ENCODE assay signal across 8 mouse cellular contexts in the genomic region with DNA sequence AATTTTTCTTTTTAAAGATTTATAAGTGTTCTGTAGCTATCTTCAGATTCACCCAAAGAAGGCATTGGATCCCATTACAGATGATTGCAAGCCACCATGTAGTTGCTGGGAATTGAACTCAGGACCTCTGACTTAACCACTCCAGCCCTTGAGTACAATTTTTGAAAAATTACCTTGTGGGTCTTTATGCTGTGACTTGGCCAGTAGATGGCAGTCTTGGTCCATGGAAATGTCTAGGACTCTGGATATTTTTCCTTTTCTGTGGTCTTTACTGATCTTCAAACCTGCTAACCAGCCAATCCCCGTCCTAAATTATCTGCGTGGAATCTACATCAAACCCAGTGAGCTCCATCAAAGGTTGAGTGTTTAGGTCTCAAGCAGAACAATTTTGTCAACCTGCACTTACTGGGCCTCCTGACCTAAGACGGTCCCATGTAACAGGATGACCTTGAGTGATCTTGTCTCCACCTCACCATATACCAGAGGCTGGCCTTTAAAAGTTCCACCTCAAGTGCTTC. TPM values are rescaled to one million over a fixed set of nuclear protein-coding genes. Genes with fewer than 3 reads are reported as not detected.
DNase-seq lines count a peak whose midpoint lies in the region; ATAC-seq and TF ChIP-seq lines count a peak whose summit lies in the region.
"Had no signal": no experiment of that assay in that cellular context is flagged by ENCODE, and none has a peak within 500 bp of the region (broad histone marks: within the 10 kb centered on the region; RNA-seq: fewer than 3 reads in every experiment).

No protein-coding gene starts in this region.

- no peak overlapping the region for H3K4me2 ChIP-seq in intestine, postnatal 0 days (replicated peaks; ENCODE audit: low read depth)
- H3K4me2 ChIP-seq in limb, embryonic 11.5 days (ENCODE audit: low read depth, severe bottlenecking): no peak overlapping the region
- no peak overlapping the region for H3K4me2 ChIP-seq in neural tube, embryonic 15.5 days
- H3K4me2 ChIP-seq: heart, embryonic 13.5 days had no signal

- H3K4me3 ChIP-seq in intestine, postnatal 0 days (ENCODE audit: low read depth, low read length): no peak overlapping the region
- H3K4me3 ChIP-seq in limb, embryonic 11.5 days (ENCODE audit: low read depth, low read length): no peak overlapping the region
- H3K4me3 ChIP-seq in neural tube, embryonic 15.5 days (replicated peaks): no peak overlapping the region
- H3K4me3 ChIP-seq: heart, embryonic 13.5 days had no signal

- peak; percentile 35 for DNase-seq in thymus, postnatal 0 days (ENCODE audit: low spot score)
- no peak for DNase-seq in thymus, postnatal 36 days
- peak; percentile 31 to 62 for DNase-seq in adrenal gland, postnatal 36 days
- peak; percentile 38 for DNase-seq in fibroblast of lung, adult 2 months (ENCODE audit: low read depth)
- peak; percentile 74 for DNase-seq in limb, embryonic 11.5 days (ENCODE audit: low spot score)

- WGBS in intestine, postnatal 0 days: 18% methylated on average over 3 of the region's 3 CpGs
- 27% methylated on average over 3 of the region's 3 CpGs for WGBS in limb, embryonic 11.5 days
- WGBS in neural tube, embryonic 15.5 days: 29% methylated on average over 3 of the region's 3 CpGs

- peak; percentile 84 for TF ChIP-seq CTCF in intestine, postnatal 0 days (IDR thresholded peaks at IDR 0.05; ENCODE audit: low read depth)

- H3K9me3 ChIP-seq in intestine, postnatal 0 days (ENCODE audit: control insufficient read depth): 0 out of 2 replicates have a peak, but pooled peaks cover 5% of the 10 kb centered on the region
- no peaks in the 10 kb centered on the region for H3K9me3 ChIP-seq in limb, embryonic 11.5 days (ENCODE audit: control insufficient read depth, low read length)
- H3K9me3 ChIP-seq in neural tube, embryonic 15.5 days (replicated peaks): no peaks in the 10 kb centered on the region

- peak; percentile 31; the same call in 1 of the 2 replicates for ATAC-seq in intestine, postnatal 0 days
- no peak for ATAC-seq in limb, embryonic 11.5 days (ENCODE audit: insufficient number of reproducible peaks, low FRiP score, low TSS enrichment, low read depth)
- ATAC-seq in neural tube, embryonic 15.5 days (ENCODE audit: low FRiP score): peak; percentile 70

- H3K4me1 ChIP-seq in intestine, postnatal 0 days (replicated peaks; ENCODE audit: control insufficient read depth, insufficient read depth, low read length): no peaks in the 10 kb centered on the region
- H3K4me1 ChIP-seq in limb, embryonic 11.5 days (ENCODE audit: control insufficient read depth, insufficient read depth, low read length): no peaks in the 10 kb centered on the region
- H3K4me1 ChIP-seq in neural tube, embryonic 15.5 days: no peaks in the 10 kb centered on the region
- H3K4me1 ChIP-seq: heart, embryonic 13.5 days had no signal

- no peaks in the 10 kb centered on the region for H3K36me3 ChIP-seq in intestine, postnatal 0 days (ENCODE audit: control insufficient read depth, insufficient read depth)
- H3K36me3 ChIP-seq in limb, embryonic 11.5 days (ENCODE audit: control insufficient read depth, insufficient read depth, low read length): no peaks in the 10 kb centered on the region
- no peaks in the 10 kb centered on the region for H3K36me3 ChIP-seq in neural tube, embryonic 15.5 days
- H3K36me3 ChIP-seq: heart, embryonic 13.5 days had no signal

- H3K9ac ChIP-seq in intestine, postnatal 0 days (ENCODE audit: low read depth, low read length): no peak overlapping the region
- no peak overlapping the region for H3K9ac ChIP-seq in limb, embryonic 11.5 days (ENCODE audit: low read length)
- no peak overlapping the region for H3K9ac ChIP-seq in neural tube, embryonic 15.5 days (replicated peaks)
- H3K9ac ChIP-seq: heart, embryonic 13.5 days had no signal

- no peak overlapping the region for H3K27ac ChIP-seq in intestine, postnatal 0 days (ENCODE audit: low read depth, low read length)
- no peak overlapping the region for H3K27ac ChIP-seq in limb, embryonic 11.5 days (replicated peaks; ENCODE audit: low read depth, low read length)
- H3K27ac ChIP-seq in neural tube, embryonic 15.5 days (replicated peaks): no peak overlapping the region
- H3K27ac ChIP-seq: heart, embryonic 13.5 days had no signal

- peaks cover 14% of the 10 kb centered on the region for H3K27me3 ChIP-seq in intestine, postnatal 0 days (replicated peaks; ENCODE audit: control insufficient read depth, insufficient read depth, low read length)
- peaks cover 25% of the 10 kb centered on the region for H3K27me3 ChIP-seq in limb, embryonic 11.5 days (ENCODE audit: control insufficient read depth, insufficient read depth, low read length)
- H3K27me3 ChIP-seq in neural tube, embryonic 15.5 days (replicated peaks): peaks cover 36% of the 10 kb centered on the region

RNA-seq across cellular contexts. Expression of gene Nlrp12, which starts 27.6 kb away (rescaled TPM):
- polyA plus RNA-seq in thymus, postnatal 0 days (2015; fragmentation: Nextera tagmentation; extraction: Ambion mirVana): 0.03 TPM in 1 of 2 replicates, not detected in the other
- total RNA-seq in adrenal gland, postnatal 36 days (2021): under 1 TPM in 1 of 2 experiments, not detected in 1; 0.07 TPM
- polyA plus RNA-seq in intestine, postnatal 0 days (2015; fragmentation: Nextera tagmentation; extraction: Ambion mirVana): not detected in 2 replicates
- polyA plus RNA-seq in limb, embryonic 11.5 days (2014; fragmentation: Nextera tagmentation; extraction: Ambion mirVana): not detected in 2 replicates
- polyA plus RNA-seq in neural tube, embryonic 15.5 days (2015; fragmentation: Nextera tagmentation; extraction: Ambion mirVana): not detected in 2 replicates
- polyA plus RNA-seq: heart, embryonic 13.5 days had no signal

RNA-seq across cellular contexts. Expression of gene AU018091, which starts 53.0 kb away (rescaled TPM):
- polyA plus RNA-seq in thymus, postnatal 0 days (2015; fragmentation: Nextera tagmentation; extraction: Ambion mirVana): not detected in 2 replicates
- total RNA-seq in adrenal gland, postnatal 36 days (2021): not detected
- not detected in 2 replicates for polyA plus RNA-seq in intestine, postnatal 0 days (2015; fragmentation: Nextera tagmentation; extraction: Ambion mirVana)
- polyA plus RNA-seq in limb, embryonic 11.5 days (2014; fragmentation: Nextera tagmentation; extraction: Ambion mirVana): 0.21 and 0.27 TPM in 2 replicates
- polyA plus RNA-seq in neural tube, embryonic 15.5 days (2015; fragmentation: Nextera tagmentation; extraction: Ambion mirVana): not detected in 2 replicates
- polyA plus RNA-seq: heart, embryonic 13.5 days had no signal

Comparison
In these comparisons a context has a peak if more than half of its experiments do, and no peak if none do; other contexts are left out.
1. DNase-seq: peak in thymus, postnatal 0 days (single experiment), adrenal gland, postnatal 36 days (2 of 2), fibroblast of lung, adult 2 months (single experiment) and limb, embryonic 11.5 days (single experiment); none in thymus, postnatal 36 days (0 of 2).